Mouse (Mus musculus) cerebral cortex, adult 2 months (tissue): Measurements from ENCODE around the gene Kcnq1.

ENCODE experiments used
- WGBS: fragments of 180-500 bp; shearing (Covaris S2); methylation state at CpG from one replicate; pipeline ENCODE4 v1.1.7; 2018; 5-methylcytosine and 5-hydroxymethylcytosine counted together

The Kcnq1 gene

GRCm38 (mm10) chr7:143428142-143428813 is 322.1 kb downstream of the Kcnq1 start:
- WGBS = 68% methylated on average over 23 of the region's 23 CpGs

- WGBS = 57% methylated on average over 2 of the region's 2 CpGs
Measured at GRCm38 (mm10) chr7:143428814-143429499, 322.8 kb downstream of the Kcnq1 start.

GRCm38 (mm10) chr7:143432631-143433030 is 326.5 kb downstream of the Kcnq1 start:
- WGBS = 81% methylated on average over 1 of the region's 1 CpGs

GRCm38 (mm10) chr7:143433331-143433730 is 327.2 kb downstream of the Kcnq1 start:
- 55% methylated on average over 7 of the region's 7 CpGs for WGBS

GRCm38 (mm10) chr7:143437231-143437893 is 331.2 kb downstream of the Kcnq1 start:
- WGBS = 40% methylated on average over 18 of the region's 18 CpGs

GRCm38 (mm10) chr7:143437894-143438581 is 331.9 kb downstream of the Kcnq1 start:
- WGBS = 3% methylated on average over 57 of the region's 63 CpGs

- WGBS = 81% methylated on average over 1 of the region's 1 CpGs
Measured at GRCm38 (mm10) chr7:143438965-143439364, 332.8 kb downstream of the Kcnq1 start.

GRCm38 (mm10) chr7:143444580-143444954 is 338.4 kb downstream of the Kcnq1 start:
- WGBS = 65% methylated on average over 8 of the region's 8 CpGs

- 10% methylated on average over 55 of the region's 55 CpGs for WGBS
Measured at GRCm38 (mm10) chr7:143444955-143445648, 338.9 kb downstream of the Kcnq1 start.

GRCm38 (mm10) chr7:143445651-143446460 is 339.7 kb downstream of the Kcnq1 start:
- 18% methylated on average over 53 of the region's 53 CpGs for WGBS

GRCm38 (mm10) chr7:143447130-143447529 is 341.0 kb downstream of the Kcnq1 start:
- 65% methylated on average over 2 of the region's 2 CpGs for WGBS

- 33% methylated on average over 38 of the region's 38 CpGs for WGBS
Measured at GRCm38 (mm10) chr7:143458963-143459331, 352.8 kb downstream of the Kcnq1 start.

- 32% methylated on average over 100 of the region's 100 CpGs for WGBS
Measured at GRCm38 (mm10) chr7:143459332-143460211, 353.4 kb downstream of the Kcnq1 start.

- WGBS = 45% methylated on average over 60 of the region's 60 CpGs
Measured at GRCm38 (mm10) chr7:143460217-143460834, 354.2 kb downstream of the Kcnq1 start.

- 35% methylated on average over 48 of the region's 48 CpGs for WGBS
Measured at GRCm38 (mm10) chr7:143460874-143461273, 354.7 kb downstream of the Kcnq1 start, which contains the start of gene Cdkn1c. TSS of gene Cdkn1c (minus strand) at chr7:143461050.

- WGBS = 37% methylated on average over 30 of the region's 32 CpGs
Measured at GRCm38 (mm10) chr7:143461294-143461870, 355.2 kb downstream of the Kcnq1 start.

GRCm38 (mm10) chr7:143461920-143462319 is 355.8 kb downstream of the Kcnq1 start:
- 65% methylated on average over 11 of the region's 11 CpGs for WGBS

- WGBS = 88% methylated on average over 5 of the region's 5 CpGs
Measured at GRCm38 (mm10) chr7:143462516-143462915, 356.4 kb downstream of the Kcnq1 start.
